Mouse (Mus musculus) heart, adult 18-20 months (tissue): ENCODE measurements around the gene Cryba2. TPM values are rescaled to one million over a fixed set of nuclear protein-coding genes. Genes with fewer than 3 reads are reported as not detected.

ENCODE experiments used
- DNase-seq, 2 experiments: peaks; one replicate each; pipeline ENCODE4 v3.0.0; 2021 to 2022; ENCODE audit warnings: mixed read lengths in 1 of 2
- long read RNA-seq, 2 experiments: library from polyadenylated mRNA; stranded (forward); transcript quantifications; one replicate each; pipeline ENCODE4 v2.0.0; 2021
- total RNA-seq, 2 experiments: library from RNA; stranded (reverse); gene quantifications; 2 replicates each; pipeline ENCODE4 v1.2.3; 2021

Gene Cryba2
- not detected for total RNA-seq
- long read RNA-seq, experiment 1: 0 reads
- long read RNA-seq, experiment 2: 0 reads

GRCm38 (mm10) chr1:74893134-74893855, at the start of gene Cryba2:
Cryba2 (minus strand) TSS chr1:74893143.
- DNase-seq: peak in 1 of 2 experiments; percentile 44

- no peak for DNase-seq
Measured at GRCm38 (mm10) chr1:74941651-74942360, 48.9 kb upstream of the Cryba2 start.

GRCm38 (mm10) chr1:74939762-74940161, 46.8 kb upstream of the Cryba2 start:
- DNase-seq: no peak

GRCm38 (mm10) chr1:74936221-74936830, 43.4 kb upstream of the Cryba2 start:
- no peak for DNase-seq

GRCm38 (mm10) chr1:74935402-74935801, 42.5 kb upstream of the Cryba2 start, which contains the start of gene Cfap65:
Cfap65 (minus strand) TSS chr1:74935599.
- DNase-seq: peak; percentile 17 to 34

DNA sequence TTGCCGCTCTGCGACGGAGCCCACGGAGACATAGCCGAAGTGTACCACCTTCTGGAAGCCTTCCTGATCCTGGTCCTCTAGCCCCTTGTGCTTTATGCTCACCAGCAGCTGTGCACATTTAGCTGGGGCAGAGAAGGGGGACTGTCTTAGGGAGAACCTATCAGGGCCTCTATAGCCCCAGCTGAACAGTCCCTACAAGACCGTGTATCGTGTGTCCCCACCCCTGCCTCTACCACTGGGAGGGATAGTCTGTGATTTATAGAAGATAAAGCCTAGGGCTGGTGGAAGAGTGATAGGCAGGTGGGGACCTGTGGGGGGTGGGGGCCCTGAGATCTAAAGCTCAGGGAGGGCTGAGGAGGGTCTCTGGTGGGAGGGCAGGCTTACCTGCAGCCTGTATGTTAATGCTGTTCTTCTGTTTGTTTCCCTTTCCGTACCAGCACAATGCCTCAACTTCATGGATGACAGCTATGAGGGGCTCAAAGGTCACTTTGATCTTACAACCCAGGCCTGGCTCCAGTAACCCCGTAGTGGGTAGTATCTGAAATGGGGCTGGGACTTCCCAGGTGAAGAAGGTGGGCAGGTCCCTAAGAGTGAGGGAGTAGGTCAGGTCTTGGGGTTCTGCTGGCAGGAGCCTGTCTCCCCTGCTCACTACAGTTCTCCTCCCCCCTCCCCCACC, 34.8 kb upstream of the Cryba2 start:
- DNase-seq: no peak

- DNase-seq: peak; percentile 25 to 70
Measured at GRCm38 (mm10) chr1:74926721-74927120, 33.8 kb upstream of the Cryba2 start.

- peak in 1 of 2 experiments; percentile 6 for DNase-seq
Measured at GRCm38 (mm10) chr1:74924464-74924863, 31.5 kb upstream of the Cryba2 start.

GRCm38 (mm10) chr1:74915706-74916105, 22.8 kb upstream of the Cryba2 start:
- no peak for DNase-seq

DNA sequence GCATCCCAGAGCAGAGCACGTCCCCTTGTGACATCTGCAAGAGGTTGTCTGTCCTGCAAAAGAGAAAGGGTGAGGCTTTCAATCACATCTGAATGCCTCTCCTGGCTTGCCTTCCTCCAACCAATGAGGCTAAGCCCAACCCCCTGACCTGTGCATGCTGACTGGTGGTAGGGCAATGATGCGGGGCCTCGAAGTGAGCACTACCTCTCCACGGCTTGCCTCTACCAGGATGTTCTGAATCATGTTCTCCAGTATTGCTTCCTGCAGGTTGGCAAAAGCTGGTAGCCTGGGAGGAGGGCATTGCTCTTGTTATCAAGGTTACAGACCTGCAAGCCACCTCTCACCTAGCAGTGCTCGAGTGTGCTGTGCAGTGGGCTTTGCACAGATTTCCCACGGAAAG, 9.2 kb upstream of the Cryba2 start:
- DNase-seq: no peak

- peak in 1 of 2 experiments; percentile 69 for DNase-seq
Measured at GRCm38 (mm10) chr1:74901686-74902085, 8.7 kb upstream of the Cryba2 start.

DNA sequence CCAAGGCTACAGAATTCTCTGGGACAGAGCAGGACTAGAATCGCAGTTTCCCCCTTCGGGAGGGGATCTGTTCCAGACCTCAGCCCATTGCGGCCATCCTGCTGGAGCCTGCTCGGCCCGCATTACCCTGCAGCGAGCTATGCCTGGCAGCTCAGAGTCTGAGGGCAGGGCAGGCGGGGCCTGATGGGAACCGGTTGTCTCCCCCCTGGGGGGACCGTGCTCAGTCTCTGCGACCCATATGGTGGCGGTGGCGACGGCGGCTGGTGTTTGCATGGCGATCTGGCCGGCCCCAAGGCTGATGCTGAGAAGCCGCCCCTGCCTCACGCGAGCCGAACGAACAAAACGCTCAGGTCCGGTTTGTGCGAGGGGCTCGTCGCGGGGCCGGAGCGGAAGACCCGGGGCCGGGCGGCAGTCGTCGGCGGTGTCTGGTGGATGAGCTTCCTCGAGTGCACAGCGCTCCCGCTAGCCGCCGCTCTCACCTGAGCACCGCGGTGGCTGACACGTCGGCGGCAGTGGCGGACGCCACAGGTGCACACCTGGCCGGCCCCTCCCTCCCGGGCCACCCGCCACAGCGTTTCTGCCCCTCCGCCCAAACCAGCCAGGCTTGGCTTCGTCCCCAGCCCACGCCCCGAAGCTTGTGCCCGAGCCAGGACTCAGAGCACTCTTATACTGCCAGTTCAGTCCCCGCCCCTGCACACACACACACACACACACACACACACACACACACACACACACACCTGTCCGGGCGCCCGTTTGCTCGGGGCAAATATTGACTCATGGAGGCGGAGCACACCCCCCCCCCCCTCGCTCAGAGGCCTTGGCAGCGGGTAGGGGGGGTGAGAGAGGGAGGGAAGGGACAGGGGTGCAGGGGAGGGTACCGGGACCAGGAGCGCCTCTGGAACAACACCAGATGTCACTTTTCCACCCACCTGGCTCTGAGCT, 7.7 kb upstream of the Cryba2 start:
- no peak for DNase-seq

- DNase-seq: no peak
Measured at GRCm38 (mm10) chr1:74898656-74899431, 5.9 kb upstream of the Cryba2 start.

GRCm38 (mm10) chr1:74897976-74898375, 5.0 kb upstream of the Cryba2 start:
- DNase-seq: no peak

DNA sequence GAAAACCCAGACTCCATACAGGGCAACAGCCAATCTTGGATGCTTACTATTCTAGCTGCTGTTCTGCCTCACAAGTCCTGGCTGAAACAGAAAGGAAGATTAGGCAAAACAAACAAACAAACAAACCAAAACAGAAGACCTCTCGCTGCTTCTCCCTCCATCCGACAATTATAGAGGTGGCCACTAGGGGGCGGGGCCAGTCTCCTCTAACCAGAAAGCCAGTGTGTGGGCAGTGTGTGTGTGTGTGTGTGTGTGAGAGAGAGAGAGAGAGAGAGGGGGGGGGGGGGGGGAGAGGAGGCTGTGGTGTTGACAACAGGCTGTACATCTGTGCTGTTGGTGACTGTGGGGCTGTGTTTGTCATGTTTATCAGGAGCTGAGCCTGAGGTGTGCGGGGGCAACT, 2.0 kb upstream of the Cryba2 start:
- DNase-seq: peak; percentile 27 to 71

GRCm38 (mm10) chr1:74892351-74893133, 401 bp downstream of the Cryba2 start:
- DNase-seq: no peak

DNA sequence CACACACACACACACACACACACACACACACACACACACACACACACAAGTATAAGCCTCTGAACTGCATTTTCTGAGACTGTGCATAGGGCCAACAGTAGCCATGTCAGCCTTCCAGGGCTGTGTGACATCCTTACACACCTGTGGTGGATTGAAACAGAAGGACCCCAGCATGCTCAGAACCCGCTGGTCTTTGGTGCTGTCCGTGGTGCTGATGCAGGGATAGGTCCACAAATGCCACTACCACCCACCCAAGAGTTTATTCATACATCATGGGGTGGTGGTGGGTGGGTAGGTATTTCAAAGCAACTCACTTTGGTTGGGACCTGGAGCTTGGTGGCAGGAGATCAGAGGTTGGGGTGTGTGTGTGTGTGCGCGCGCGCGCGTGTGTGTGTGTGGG, 1.4 kb downstream of the Cryba2 start:
- DNase-seq: no peak

- no peak for DNase-seq
Measured at GRCm38 (mm10) chr1:74885369-74886042, 7.4 kb downstream of the Cryba2 start, which contains the start of gene Fev. Fev (minus strand) TSS chr1:74885419.
